Mouse (Mus musculus) layer of hippocampus, postnatal 25 days (tissue): ENCODE results near the gene Myzap. TPM values are rescaled to one million over a fixed set of nuclear protein-coding genes. Genes with fewer than 3 reads are reported as not detected.

Experiments used
- DNase-seq, 2 experiments: peaks; one replicate each; pipeline ENCODE4 v3.0.0; 2022; ENCODE audit warnings: mixed read lengths in 2 of 2, low spot score in 1 of 2; ENCODE audit errors: extremely low spot score in 1 of 2
- total RNA-seq, 2 experiments: library from RNA; stranded (reverse); gene quantifications; 2 replicates each; pipeline ENCODE4 v1.2.3; 2021

Gene Myzap
- total RNA-seq, 2 experiments from 2014 or later = 0.77 to 1.1 TPM

GRCm38 (mm10) chr9:71606296-71607057, 14.3 kb upstream of the Myzap start:
- no peak for DNase-seq

- DNase-seq = no peak
Measured at GRCm38 (mm10) chr9:71604914-71605635, 12.9 kb upstream of the Myzap start.

GRCm38 (mm10) chr9:71599861-71600260, 7.7 kb upstream of the Myzap start:
- no peak for DNase-seq

DNA sequence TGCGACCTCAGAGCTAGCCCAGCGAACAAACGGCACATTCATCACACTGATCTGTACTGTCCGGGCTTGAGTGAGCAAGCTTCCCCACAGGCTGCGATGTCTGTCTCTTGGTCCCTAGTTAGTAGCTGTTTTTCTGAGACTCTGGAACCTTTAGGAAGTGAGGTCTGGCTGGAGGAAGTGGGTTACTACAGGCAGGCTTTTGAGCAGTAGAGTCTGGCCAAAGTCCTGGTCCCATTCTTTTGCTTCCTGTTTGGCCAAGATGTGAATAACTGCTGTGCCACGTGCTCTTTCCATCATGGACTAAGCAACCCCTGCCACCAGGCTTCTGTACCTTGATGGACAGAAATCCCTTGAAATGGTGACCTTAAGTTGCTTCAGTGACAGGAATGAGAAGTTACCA, 4.7 kb upstream of the Myzap start:
- no peak for DNase-seq

- DNase-seq = no peak
Measured at GRCm38 (mm10) chr9:71592577-71593285, 571 bp upstream of the Myzap start.

GRCm38 (mm10) chr9:71591106-71591505, 1.1 kb downstream of the Myzap start:
- DNase-seq = no peak

DNA sequence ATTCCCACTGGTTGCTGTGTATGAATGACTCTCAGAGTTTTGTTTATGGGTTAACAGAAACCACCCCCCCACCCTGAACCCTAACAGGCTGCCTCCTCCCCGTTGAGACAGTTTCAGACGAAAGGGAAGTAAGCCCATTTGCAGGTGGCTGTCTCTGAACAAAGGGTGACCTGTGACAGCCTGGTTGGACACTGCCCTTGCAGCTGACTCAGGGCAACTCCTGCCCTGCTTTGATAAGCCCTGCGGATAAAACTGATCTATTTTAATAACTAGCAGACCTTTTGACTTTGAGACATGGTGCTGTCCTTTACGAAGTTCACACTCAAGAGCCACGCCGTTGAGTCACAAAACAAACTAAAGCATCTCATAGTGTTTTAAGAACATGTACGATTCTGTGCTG, 2.4 kb downstream of the Myzap start:
- DNase-seq = no peak

DNA sequence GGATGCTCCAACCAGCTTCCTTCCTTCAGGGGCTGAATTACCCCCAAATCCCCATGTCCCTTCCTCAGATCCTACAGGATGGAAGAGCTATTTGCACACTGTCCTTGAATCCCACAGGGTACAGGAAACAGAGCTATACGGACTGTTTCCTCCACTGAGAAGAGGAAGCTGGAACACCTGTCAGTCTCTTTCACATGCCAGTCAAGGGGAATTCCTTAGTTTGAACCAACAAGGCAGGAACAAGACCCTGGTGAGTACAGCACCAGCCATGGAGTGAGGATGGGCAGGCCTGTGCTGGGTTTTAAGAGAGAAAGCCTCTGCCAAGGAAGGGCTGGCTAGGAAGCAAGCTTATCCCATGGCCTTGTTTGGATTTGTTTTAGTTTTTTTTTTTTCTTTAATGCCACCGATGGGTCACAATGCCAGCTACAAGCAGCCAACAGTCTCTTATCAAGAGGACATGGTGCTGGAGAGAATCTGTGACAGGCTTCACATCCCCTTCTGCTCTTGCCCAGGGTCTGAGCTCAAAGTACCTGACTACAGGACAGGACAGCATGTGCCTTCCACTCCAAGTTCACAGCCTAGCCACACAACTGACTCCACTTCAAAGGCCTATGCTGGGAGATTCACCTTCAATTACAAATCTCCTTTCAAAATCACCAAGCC, 3.1 kb downstream of the Myzap start:
- no peak for DNase-seq

DNA sequence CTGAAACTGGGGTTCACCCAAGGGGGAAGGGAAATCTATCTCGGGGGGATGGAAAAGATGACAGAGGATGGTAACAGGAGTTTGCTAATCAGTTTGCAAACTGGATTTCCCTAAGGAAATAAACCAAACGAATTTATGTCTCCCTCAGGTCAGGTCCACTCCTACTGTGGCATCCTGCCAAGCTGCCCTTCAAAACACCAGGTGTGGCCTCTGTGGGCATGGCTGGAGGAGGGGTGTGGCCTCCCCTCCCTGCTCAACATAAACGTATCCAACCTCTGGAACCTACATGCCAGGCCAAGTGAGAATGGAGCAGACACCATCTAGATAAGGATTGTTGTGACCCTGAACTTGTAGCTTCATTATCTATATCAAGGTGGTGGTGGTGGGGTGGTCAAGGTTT, 5.8 kb downstream of the Myzap start:
- DNase-seq = no peak

DNA sequence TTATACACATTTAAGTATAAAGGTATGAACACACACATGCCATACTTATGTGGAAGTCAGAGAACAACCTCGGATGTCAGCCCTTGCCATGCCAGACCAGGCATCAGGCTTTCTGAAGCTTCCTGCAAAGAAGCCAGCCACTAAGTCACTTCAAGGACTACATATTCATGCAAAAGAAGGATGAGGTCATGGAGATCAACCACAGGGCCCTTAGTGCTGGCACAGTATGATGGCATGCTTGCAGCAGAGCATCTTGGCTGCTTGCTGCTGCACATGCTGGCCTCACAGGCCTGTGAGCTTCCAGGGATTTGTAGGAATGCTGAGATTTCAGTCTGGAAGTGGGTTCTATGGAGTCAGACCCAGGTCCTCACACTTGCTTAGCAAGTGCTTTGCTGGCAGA, 9.4 kb downstream of the Myzap start:
- DNase-seq = no peak

- DNase-seq = no peak
Measured at GRCm38 (mm10) chr9:71578896-71579564, 13.1 kb downstream of the Myzap start.

DNA sequence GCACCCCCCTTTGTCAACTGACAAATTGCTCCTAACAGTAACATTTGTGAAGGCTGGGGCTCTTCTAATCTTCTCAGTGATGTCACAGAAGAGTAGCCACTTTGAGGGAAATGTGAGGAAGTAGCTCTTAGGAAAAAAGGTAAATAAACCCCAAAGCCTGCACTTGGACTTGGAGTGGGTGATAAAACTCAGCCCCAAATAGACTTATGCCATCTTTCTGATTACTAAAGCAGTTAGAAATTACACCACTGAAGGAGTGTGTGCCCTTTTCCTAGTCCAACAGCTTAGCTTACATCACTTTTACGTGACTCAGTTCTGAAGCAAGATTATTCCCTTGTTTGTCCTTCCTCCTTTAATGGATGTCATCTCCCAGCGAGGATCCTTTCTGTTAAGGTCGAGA, 17.7 kb downstream of the Myzap start:
- no peak for DNase-seq

- DNase-seq = no peak
Measured at GRCm38 (mm10) chr9:71573771-71574340, 18.3 kb downstream of the Myzap start.

GRCm38 (mm10) chr9:71571150-71571633, 21.0 kb downstream of the Myzap start:
- no peak for DNase-seq

DNA sequence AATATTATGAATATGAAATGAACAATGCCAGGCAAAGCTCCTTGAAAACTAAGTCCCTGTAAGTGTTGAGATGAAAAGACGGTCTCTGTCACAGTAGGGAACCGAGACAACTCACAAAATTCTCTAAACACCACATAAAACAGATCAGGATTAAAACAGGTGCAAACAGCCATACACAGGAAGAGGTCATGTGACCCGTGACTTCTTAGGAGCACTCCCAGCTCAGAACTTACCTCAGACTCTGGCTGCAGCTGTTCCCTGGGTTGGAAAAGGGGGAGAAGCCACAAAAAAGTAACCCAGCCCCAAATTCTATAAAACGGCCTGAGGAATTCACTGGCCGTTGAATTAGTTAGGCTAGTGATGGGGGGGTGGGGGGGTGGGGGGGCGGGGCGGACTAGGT, 22.0 kb downstream of the Myzap start:
- DNase-seq = no peak

GRCm38 (mm10) chr9:71568323-71568942, 23.7 kb downstream of the Myzap start:
- no peak for DNase-seq

DNA sequence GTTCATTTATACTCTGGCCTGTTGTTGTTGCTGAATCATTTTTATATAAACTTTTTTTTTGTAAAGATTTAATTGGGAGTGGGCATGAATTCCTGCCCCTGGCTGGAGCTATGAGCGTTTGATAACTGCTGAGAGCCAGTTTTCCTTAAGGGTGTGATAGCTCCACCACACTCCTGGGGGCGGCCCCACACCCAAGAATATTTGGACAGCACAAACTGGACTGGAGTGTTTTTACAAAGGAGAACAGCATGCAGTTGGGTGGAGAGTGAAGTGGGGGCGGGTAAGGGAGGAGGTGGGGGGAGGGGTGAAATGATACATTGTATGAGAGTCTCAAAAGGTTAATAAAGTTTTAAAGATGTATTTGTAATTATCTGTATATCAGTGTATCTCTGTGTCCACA, 24.8 kb downstream of the Myzap start:
- DNase-seq = no peak

DNA sequence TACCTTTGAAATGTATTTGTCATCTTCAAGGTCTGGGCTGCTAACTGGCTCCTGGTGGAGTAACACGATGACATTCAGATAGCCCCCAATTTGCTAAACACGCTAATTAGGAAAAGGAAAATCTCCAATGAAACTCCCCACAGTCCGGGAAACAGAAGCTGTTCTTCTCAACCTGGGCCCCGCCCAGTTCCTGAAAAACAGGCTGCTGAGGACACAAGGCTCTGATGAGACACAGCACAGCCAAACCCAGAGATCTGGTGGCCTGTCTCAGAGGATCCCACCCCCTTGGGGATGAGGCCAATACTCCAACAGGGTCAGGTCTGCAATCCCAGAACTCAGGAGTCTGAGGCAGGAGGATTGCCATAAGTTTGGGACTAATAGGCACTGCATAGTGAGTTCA, 25.4 kb downstream of the Myzap start:
- no peak for DNase-seq

DNA sequence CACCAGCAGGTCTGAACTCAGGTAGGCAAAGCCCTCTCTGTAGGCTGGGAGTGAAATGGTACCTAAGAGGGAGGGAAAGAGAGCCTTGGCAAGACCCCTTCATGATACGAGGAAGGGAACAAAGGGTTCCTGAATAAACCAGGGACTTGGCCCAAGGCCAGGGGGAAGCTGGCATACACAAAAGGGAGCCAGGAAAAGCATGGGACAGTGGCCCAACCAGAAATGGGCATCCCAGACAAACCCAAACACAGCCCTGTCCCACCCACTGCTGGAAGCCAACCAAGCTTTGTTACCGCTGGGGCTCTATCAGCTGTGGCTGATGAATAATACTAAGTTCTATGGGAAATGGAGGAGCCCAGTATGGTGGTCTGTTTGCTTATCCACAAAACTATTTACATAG, 34.4 kb downstream of the Myzap start:
- peak in 1 of 2 experiments; percentile 43 for DNase-seq
